Mouse (Mus musculus) olfactory bulb, adult 2 months (tissue): ENCODE results near the gene Acsbg1.

ENCODE experiments used
- CTCF ChIP-seq: fragments of 200-500 bp; IDR thresholded peaks from 2 replicates; pipeline ENCODE4 v1.5.1; 2012; ENCODE audit warnings: low read depth, mild to moderate bottlenecking, low read length, moderate library complexity; ENCODE audit not compliant: insufficient read depth
- POLR2A ChIP-seq: fragments of 200-500 bp; IDR thresholded peaks from 2 replicates; pipeline ENCODE4 v1.6.1; 2012; ENCODE audit warnings: mild to moderate bottlenecking, low read depth, low read length, moderate library complexity; ENCODE audit not compliant: insufficient read depth

DNA sequence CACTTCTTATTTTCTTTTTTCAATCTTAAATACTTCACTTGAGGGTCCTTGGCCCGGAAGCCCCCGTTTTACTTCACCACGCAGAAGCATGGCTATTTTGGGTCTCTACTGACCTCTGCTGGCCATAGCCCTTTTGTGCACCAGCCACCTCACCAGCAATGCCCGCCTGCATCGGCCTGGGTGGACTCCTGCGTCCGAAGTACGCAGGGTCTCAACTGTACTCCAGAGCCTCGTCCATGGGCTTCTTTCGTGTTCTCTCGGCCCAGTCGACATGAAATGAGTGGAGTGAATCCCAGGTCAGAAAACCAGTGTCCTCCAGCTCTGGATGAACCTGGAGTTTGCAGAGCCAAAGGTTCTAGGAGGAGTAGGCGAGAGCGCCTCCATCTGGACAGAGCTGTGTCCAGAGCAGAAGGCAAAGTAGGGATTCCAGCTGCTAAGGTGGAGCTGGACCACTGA is 14.9 kb upstream of the Acsbg1 start:
- TF ChIP-seq CTCF (peak; percentile 88), POLR2A (no peak)
